Mouse (Mus musculus): ENCODE results near the gene Slc7a14.

DNA sequence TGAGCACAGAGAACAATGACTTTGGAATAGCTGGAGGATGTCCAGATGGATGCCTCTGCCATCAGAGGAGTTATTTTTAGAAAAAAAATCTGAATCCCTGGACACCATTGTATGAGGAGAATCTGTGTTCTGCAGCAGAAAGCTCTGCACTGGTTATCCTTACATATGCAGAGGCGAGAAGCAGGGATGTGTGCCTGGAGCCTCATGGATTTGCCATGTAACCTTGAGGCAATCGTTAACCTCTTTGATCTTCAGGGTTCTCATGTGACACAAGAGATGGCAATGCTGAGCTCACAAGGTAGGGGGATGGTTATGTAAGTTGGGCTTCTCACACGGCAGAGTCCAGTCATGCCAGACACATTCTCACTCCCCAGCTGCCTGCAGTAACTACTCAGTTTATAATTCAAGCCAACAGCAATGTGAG lies 14.1 kb upstream of the Slc7a14 start:
- no peak for TF ChIP-seq CTCF (IDR thresholded peaks at IDR 0.05)
- TF ChIP-seq POLR2A (IDR thresholded peaks at IDR 0.05; ENCODE audit: insufficient read depth, low read depth, low read length): no peak
